Mouse (Mus musculus) bone marrow, adult 2 months (tissue): ENCODE data around the gene Rab5c. TPM values are rescaled to one million over a fixed set of nuclear protein-coding genes. Genes with fewer than 3 reads are reported as not detected.
A peak's percentile ranks its signal among the peaks of the same experiment; 100 is the strongest.

Experiments used
- H3K27ac ChIP-seq: fragments of 200-500 bp; 2 replicates; pipeline ENCODE4 v1.5.1; 2012; ENCODE audit warnings: low read depth, mild to moderate bottlenecking, control low read depth, inconsistent platforms, low read length; ENCODE audit not compliant: control insufficient read depth, poor library complexity, insufficient read depth
- H3K4me1 ChIP-seq: fragments of 200-500 bp; 2 replicates; pipeline ENCODE4 v1.6.1; 2011; ENCODE audit warnings: low read length; ENCODE audit not compliant: control insufficient read depth, insufficient read depth
- H3K4me3 ChIP-seq: fragments of 200-500 bp; replicated peaks from 2 replicates; pipeline ENCODE3; 2011; ENCODE audit warnings: mild to moderate bottlenecking, low read depth, low read length, control low read depth; ENCODE audit not compliant: control insufficient read depth
- CTCF ChIP-seq: fragments of 200-500 bp; IDR thresholded peaks from 2 replicates; pipeline ENCODE4 v1.5.1; 2011; ENCODE audit warnings: low read length, control low read depth; ENCODE audit not compliant: control insufficient read depth, insufficient read depth
- POLR2A ChIP-seq: fragments of 200-500 bp; IDR thresholded peaks from 2 replicates; pipeline ENCODE4 v1.6.1; 2011; ENCODE audit warnings: low read depth, mild to moderate bottlenecking, control low read depth, low read length, borderline replicate concordance; ENCODE audit not compliant: control insufficient read depth
- WGBS: fragments of 180-500 bp; shearing (Covaris S2); methylation state at CpG from one replicate; pipeline ENCODE4 v1.1.7; 2018; 5-methylcytosine and 5-hydroxymethylcytosine counted together
- polyA plus RNA-seq: library from polyadenylated mRNA; stranded (reverse); fragments of >200 nt; gene quantifications from 2 replicates; pipeline ENCODE4 v1.2.4, GENCODE M21; 2011; ENCODE audit warnings: low replicate concordance; ENCODE audit not compliant: missing spikeins, insufficient read depth, insufficient read length

Gene Rab5c
- polyA plus RNA-seq, 1 experiment, result 126 TPM

- Histone ChIP-seq H3K4me1 (no peaks in the 10 kb centered on the region; the same call in 1 of the 2 replicates), H3K27ac (no peak overlapping the region), H3K4me3 (no peak overlapping the region)
- TF ChIP-seq POLR2A, result no peak
- TF ChIP-seq CTCF, result no peak
- WGBS, result 42% methylated on average over 4 of the region's 4 CpGs
Measured at GRCm38 (mm10) chr11:100748620-100749019, 10.6 kb upstream of the Rab5c start.

GRCm38 (mm10) chr11:100747114-100747513 lies 9.1 kb upstream of the Rab5c start:
- Histone ChIP-seq H3K4me1 (no peaks in the 10 kb centered on the region; the same call in 1 of the 2 replicates), H3K27ac (no peak overlapping the region), H3K4me3 (no peak overlapping the region)
- no peak for TF ChIP-seq POLR2A
- TF ChIP-seq CTCF, result no peak
- 52% methylated on average over 5 of the region's 5 CpGs for WGBS

GRCm38 (mm10) chr11:100746546-100746945 lies 8.5 kb upstream of the Rab5c start:
- WGBS, result 85% methylated on average over 10 of the region's 10 CpGs
- no peak overlapping the region for H3K4me3 ChIP-seq
- H3K4me1 ChIP-seq, result no peaks in the 10 kb centered on the region; the same call in 1 of the 2 replicates
- no peak for TF ChIP-seq POLR2A
- no peak for TF ChIP-seq CTCF
- no peak overlapping the region for H3K27ac ChIP-seq

- TF ChIP-seq CTCF, result peak; percentile 66
- no peak for TF ChIP-seq POLR2A
- Histone ChIP-seq H3K4me3 (no peak overlapping the region), H3K27ac (no peak overlapping the region), H3K4me1 (no peaks in the 10 kb centered on the region; the same call in 1 of the 2 replicates)
- 18% methylated on average over 6 of the region's 6 CpGs for WGBS
Measured at GRCm38 (mm10) chr11:100745085-100745484, 7.1 kb upstream of the Rab5c start.

- no peak overlapping the region for H3K4me3 ChIP-seq
- peaks cover 1% of the 10 kb centered on the region; the same call in 1 of the 2 replicates for H3K4me1 ChIP-seq
- no peak overlapping the region for H3K27ac ChIP-seq
- no peak for TF ChIP-seq POLR2A
- no peak for TF ChIP-seq CTCF
- 82% methylated on average over 6 of the region's 6 CpGs for WGBS
Measured at GRCm38 (mm10) chr11:100741348-100741747, 3.3 kb upstream of the Rab5c start.

- Histone ChIP-seq H3K27ac (no peak overlapping the region), H3K4me1 (peaks cover 3% of the 10 kb centered on the region; the same call in 1 of the 2 replicates), H3K4me3 (peak overlapping the region; percentile 51)
- TF ChIP-seq CTCF, result no peak
- no peak for TF ChIP-seq POLR2A
- WGBS, result 21% methylated on average over 5 of the region's 5 CpGs
Measured at GRCm38 (mm10) chr11:100738749-100739148, 734 bp upstream of the Rab5c start.

GRCm38 (mm10) chr11:100737105-100737733 lies 796 bp downstream of the Rab5c start:
- WGBS, result under 1% methylated on average over 13 of the region's 13 CpGs
- H3K4me1 ChIP-seq, result peaks cover 3% of the 10 kb centered on the region; the same call in 1 of the 2 replicates
- H3K4me3 ChIP-seq, result peak overlapping the region; percentile 84
- peak overlapping the region; percentile 88 for H3K27ac ChIP-seq
- TF ChIP-seq CTCF (no peak), POLR2A (no peak)

GRCm38 (mm10) chr11:100736746-100737080 lies 1.3 kb downstream of the Rab5c start:
- H3K4me1 ChIP-seq, result peaks cover 3% of the 10 kb centered on the region; the same call in 1 of the 2 replicates
- TF ChIP-seq CTCF, result no peak
- TF ChIP-seq POLR2A, result no peak
- 33% methylated on average over 4 of the region's 4 CpGs for WGBS
- H3K27ac ChIP-seq, result no peak overlapping the region; the same call in 1 of the 2 replicates
- peak overlapping the region; percentile 84 for H3K4me3 ChIP-seq

GRCm38 (mm10) chr11:100735954-100736745 lies 1.9 kb downstream of the Rab5c start:
- Histone ChIP-seq H3K27ac (peak overlapping the region; percentile 62), H3K4me3 (peak overlapping the region; percentile 84), H3K4me1 (peaks cover 5% of the 10 kb centered on the region; the same call in 1 of the 2 replicates)
- WGBS, result 5% methylated on average over 14 of the region's 14 CpGs
- TF ChIP-seq CTCF (no peak), POLR2A (no peak)
